In genomic region chr3:122467977-122468376, GRCm38 (mm10) we compare ENCODE assay signal across 9 mouse cellular contexts.
A peak's percentile ranks its signal among the peaks of the same experiment; 100 is the strongest.
DNase-seq lines count a peak whose midpoint lies in the region.
"Had no signal": no experiment of that assay in that cellular context is flagged by ENCODE, and none has a peak within 500 bp of the region (broad histone marks: within the 10 kb centered on the region; RNA-seq: fewer than 3 reads in every experiment).

No protein-coding gene starts in this region.

- DNase-seq in kidney, adult 9 months = peak; percentile 24
- no peak for DNase-seq in kidney, adult 11 months
- peak; percentile 77 for DNase-seq in CD4-positive, CD25-positive, alpha-beta regulatory T cell, adult 2 months (ENCODE audit: low read depth, low spot score)
- DNase-seq in ZHBTc4 (ENCODE audit: low read depth, low spot score) = peak; percentile 79
- DNase-seq in lung, postnatal 14 days = peak; percentile 31
- DNase-seq in adrenal gland, adult 8-10 months = no peak
- DNase-seq in right cerebral cortex, postnatal 36 days (ENCODE audit: low spot score in 2 of 2) = no peak
- DNase-seq in kidney, adult 8-10 months = no peak
- DNase-seq: gastrocnemius, postnatal 10 days had no signal

Comparison
In these comparisons a context has a peak if more than half of its experiments do, and no peak if none do; other contexts are left out.
1. DNase-seq: peak in kidney, adult 9 months (single experiment), CD4-positive, CD25-positive, alpha-beta regulatory T cell, adult 2 months (single experiment), ZHBTc4 (single experiment) and lung, postnatal 14 days (single experiment); none in kidney, adult 11 months (single experiment), adrenal gland, adult 8-10 months (single experiment), right cerebral cortex, postnatal 36 days (0 of 2) and kidney, adult 8-10 months (0 of 2).